Mouse (Mus musculus): Measurements from ENCODE around the gene Ctsh. TPM values are rescaled to one million over a fixed set of nuclear protein-coding genes. Genes with fewer than 3 reads are reported as not detected.
"Not testable (repeated sequence)": the region's sequence is repeated elsewhere in the genome, so short reads cannot be mapped to it uniquely, and the experiment has no call there.

The Ctsh gene
- polyA plus RNA-seq (2015; fragmentation: Nextera tagmentation; extraction: Ambion mirVana), result 65.4 and 66.0 TPM in 2 replicates

DNA sequence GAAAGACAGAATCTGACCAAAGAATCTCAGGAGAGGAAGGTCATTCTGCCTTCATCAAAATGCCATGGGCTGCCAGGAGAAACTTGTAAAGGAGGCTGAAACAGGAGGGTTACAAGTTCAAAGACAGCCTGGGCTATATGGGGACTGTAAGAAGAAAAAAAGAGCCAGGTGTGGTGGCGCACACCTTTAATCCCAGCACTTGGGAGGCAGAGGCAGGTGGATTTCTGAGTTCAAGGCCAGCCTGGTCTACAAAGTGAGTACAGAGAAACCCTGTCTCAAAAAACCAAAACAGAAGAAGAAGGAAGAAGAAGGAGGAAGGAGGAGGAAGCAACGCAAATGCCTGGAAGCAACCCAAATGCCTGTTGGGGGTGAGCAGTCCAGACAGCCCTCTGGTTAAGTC, at the start of gene Ctsh:
TSS of gene Ctsh (plus strand) at position 301 of the 400 bp plus-strand sequence.
- no peak for DNase-seq (ENCODE audit: low spot score)

DNA sequence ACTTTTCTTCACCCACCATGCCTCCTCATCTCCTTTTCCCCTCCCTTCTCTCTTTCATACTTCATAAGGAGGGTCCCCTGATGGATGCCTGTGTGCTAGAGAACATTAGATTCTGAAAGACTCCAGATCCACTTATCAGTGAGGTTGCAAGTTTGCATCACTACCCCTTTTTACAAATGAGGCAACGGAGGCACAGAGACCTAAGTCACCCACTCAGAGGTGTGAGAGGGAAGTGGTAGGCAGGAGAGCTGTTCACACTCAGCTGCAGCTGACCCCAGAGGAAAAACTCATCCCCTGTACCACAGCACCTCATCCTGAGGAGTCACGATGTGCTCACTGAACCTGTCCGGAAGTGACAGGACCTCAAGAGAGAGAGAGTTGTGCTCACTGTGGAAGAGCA, 47.5 kb upstream of the Ctsh start:
- no peak for DNase-seq (ENCODE audit: low spot score)

DNA sequence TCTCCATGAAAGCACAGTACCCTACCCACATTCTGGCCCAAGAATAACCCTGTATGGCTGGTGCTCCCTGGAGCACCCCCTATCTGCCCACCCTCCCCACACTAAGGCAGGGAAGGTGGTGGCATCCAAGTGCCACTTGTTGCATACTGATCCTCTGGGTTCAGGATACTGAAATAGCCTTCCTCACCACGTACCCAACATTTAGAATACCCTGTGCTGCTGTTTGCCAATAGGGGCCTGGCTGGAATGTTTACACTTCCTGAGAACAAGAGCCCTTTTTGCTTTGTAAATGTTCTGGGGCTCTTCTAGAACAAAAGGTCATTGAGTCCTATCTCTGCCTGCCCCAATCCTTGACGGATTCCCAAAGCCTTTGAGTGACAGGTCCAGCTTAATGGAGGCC, 46.9 kb upstream of the Ctsh start:
- no peak for DNase-seq (ENCODE audit: low spot score)

DNA sequence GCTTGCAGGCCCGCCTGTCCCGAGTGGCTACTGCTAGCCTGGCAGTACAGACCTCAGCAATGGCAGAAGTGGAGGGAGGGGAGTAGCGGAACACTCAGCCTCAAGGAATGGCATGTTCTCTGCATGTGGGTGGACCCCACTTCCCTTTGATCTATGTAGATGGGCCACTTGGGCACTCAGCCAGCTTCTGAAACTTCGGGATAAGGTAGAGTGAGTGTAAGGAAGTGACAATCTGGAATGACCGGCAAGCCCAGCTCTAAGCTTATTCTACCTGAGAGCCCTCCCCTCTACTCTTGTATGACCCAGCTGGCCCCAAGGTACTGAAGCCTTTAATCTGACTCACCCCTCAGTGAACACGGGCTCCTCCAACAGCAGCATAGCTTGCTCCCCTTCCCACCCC, 45.8 kb upstream of the Ctsh start:
- no peak for DNase-seq (ENCODE audit: low spot score)

DNA sequence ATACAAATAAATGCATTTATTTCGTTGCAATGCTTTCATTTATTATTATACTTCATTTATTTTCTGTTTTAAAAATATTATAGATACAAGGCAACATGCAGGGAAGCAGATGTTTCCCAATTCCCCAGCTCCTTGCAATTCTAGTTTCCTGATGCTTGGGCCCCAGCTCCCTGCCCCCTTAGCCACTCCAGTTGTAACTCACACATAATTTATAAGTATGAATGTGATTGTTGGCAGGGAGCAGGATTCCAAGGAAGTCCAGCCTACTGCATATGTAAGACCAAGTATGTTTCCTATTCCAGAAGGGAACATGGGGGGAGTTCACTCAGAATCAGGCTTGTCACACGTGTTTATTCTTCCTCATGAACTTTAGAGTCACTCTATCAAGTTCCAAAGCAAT, 42.1 kb upstream of the Ctsh start:
- no peak for DNase-seq (ENCODE audit: low spot score)

DNA sequence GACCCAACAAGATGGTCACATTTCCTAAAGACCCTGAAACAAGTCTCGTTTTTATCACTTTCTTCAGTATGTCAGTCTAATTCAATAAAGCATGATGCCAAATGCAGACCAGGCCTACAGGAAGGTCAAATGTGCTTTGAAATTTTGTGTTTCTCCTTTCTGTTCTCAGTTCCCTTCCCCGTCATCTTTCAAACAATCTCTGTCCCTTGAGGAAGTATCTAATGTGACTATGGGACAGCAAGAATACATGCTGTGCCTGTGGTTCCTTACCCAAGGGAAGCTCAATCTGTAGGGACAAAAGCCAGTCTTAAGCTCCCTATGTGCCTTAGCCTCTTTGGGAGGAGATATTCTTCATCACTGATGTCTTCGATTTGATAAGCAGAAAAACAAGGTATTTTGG, 39.3 kb upstream of the Ctsh start:
- DNase-seq (ENCODE audit: low spot score), result no peak

- no peak for DNase-seq (ENCODE audit: low spot score)
Measured at GRCm38 (mm10) chr9:90016204-90016603, 37.7 kb upstream of the Ctsh start.

GRCm38 (mm10) chr9:90020866-90021265, 33.1 kb upstream of the Ctsh start:
- no peak for DNase-seq (ENCODE audit: low spot score)

DNA sequence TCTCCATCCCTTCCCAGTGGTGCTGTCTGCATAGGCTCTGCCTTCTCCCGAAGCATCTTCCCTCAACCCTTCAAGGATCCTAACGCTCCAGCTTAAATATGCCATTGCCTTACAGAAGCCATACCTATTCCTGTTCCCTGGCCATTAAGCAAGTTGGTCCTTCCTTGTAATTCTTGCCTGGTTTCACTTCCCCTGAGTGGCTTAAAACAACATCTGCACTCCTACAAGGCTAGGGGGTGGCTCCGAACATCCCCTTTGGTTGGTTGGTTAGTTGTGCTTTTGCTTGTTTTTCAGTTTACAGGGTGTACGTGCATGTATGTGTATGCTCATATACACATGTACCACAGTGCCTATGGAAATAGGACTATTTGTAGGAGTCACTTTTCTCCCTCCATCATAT, 32.5 kb upstream of the Ctsh start:
- DNase-seq (ENCODE audit: low spot score), result no peak

DNA sequence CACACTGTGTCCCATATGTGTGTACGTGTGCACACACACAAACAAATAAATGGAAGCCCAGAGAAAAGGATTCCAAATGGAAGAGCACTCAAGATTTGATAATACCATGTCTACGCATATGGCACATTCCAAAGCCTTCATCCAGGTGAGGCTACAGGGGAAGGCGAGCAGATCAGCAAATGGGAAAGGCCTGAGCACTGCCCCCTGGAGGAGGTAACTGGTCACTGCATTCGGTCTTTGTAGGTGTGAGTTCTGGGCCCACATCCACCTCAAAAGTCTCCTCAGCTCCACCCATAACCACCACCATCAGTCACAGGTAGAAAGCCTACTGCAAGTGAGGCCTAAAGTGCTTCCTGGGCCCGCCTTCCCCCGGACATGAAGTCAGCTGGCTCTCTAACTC, 26.2 kb upstream of the Ctsh start:
- no peak for DNase-seq (ENCODE audit: low spot score)

- no peak for DNase-seq (ENCODE audit: low spot score)
Measured at GRCm38 (mm10) chr9:90033922-90034321, 20.0 kb upstream of the Ctsh start.

GRCm38 (mm10) chr9:90035168-90035567, 18.8 kb upstream of the Ctsh start:
- no peak for DNase-seq (ENCODE audit: low spot score)

GRCm38 (mm10) chr9:90035794-90036193, 18.2 kb upstream of the Ctsh start:
- DNase-seq (ENCODE audit: low spot score), result no peak

DNA sequence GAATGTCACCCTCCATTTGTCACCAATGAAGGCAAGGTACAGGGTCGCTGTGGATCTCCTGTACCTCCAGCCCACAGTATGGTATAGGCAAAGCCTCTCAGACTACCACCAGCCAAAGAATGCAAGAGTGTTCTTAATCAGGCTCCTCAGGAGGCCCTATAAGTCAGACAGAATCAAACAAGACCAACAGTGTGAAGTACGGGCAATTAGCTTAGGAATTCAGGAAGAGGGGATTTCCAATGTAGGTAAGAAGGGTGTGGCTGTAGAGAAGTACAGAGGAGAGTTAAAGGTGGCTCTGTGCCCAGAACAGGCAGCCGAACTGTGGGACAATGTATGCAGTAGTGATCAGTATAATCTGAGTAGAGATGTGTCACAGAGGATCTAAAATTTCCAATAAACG, 17.6 kb upstream of the Ctsh start:
- no peak for DNase-seq (ENCODE audit: low spot score)

DNA sequence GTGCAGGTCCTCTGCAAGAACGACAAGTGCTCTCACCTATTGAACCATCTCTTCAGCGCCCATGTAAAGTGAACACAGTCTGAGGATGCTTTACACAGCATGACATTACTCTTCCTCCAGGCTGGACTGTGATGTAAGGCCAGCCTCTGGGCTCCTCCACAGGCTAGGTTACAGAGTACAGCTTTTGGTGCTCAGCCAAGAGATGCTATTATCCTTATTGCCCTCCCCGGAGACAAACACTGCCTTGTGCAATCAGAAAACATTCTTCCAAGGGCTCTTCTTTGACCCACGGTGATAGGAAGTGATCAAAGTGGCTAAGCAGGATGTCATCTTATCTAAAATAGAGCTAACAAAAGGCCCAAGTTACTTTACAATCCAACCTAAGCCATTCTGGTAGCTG, 15.4 kb upstream of the Ctsh start:
- DNase-seq (ENCODE audit: low spot score), result no peak

DNA sequence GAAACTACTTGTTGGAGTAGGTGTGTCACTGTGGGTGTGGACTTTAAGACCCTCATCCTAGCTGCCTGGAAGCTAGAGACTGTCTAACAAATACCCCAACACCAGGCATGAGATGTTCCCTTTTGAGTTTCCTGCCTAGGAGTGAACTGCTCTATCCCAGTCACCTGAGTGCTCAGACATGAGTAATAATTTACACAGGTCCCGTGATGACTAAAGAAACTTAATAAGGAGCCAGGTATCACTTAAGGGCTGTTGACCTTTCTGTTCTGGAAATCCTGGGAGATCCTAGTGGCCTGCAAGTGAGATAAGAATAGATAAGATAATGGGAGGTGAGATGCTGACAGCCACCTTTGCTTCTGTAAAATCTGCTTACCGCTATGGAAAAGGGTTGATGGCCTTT, 13.0 kb upstream of the Ctsh start:
- DNase-seq (ENCODE audit: low spot score), result no peak

DNA sequence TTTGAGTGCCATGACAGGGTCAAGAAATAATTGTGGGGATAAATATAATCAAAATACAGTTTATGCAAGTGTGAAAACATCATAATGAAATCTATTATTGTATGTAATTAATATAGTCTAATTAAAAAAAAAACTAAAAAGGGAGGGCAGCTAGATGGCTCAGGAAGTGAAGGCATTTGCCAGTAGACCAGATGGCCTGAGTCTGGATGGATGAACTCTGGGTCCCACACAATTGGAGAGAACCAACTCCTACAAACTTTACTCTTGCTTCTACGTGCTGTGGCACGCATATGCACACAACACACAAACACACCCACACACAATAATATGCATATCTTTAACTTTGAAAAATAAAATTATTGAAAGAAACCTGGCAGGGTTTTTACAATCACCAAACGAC, 12.4 kb upstream of the Ctsh start:
- DNase-seq (ENCODE audit: low spot score), result no peak

- DNase-seq (ENCODE audit: low spot score), result not testable (repeated sequence)
Measured at GRCm38 (mm10) chr9:90042906-90043305, 11.0 kb upstream of the Ctsh start.

- DNase-seq (ENCODE audit: low spot score), result no peak
Measured at GRCm38 (mm10) chr9:90045191-90045590, 8.8 kb upstream of the Ctsh start.

DNA sequence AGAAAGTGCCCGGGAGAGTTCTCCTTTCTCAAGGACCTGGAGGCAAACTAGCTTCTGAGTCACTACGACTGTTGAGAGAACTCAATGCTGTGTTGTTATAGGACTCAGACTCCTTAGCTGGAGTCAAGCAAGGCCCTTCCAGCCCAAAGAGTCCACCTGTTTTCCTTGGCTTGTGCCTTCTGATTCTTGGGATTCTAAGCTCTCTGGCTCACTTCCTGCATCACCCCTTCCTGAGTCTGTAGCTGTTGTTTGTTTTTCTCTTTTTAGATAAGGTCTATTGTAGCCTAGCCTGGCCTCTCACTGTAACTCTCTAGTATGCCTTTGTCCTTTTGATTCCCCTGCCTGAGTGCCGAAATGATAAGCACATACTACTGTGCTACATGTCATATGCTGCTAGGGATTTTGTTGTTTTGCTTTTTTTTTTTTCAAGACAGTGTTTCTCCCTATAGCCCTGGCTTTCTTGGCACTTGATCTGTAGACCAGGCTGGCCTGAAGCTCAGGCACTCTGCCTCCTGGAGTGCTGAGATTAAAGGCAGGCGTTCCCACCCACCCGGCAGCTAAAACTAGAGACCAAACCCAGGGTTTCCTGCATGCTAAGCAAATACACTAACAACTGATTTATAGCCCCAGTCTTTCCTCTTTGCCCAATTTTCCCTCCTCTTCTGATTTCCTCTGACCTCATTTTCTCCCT, 5.9 kb upstream of the Ctsh start:
- DNase-seq (ENCODE audit: low spot score), result no peak

- DNase-seq (ENCODE audit: low spot score), result no peak
Measured at GRCm38 (mm10) chr9:90054371-90055145, 606 bp downstream of the Ctsh start.

DNA sequence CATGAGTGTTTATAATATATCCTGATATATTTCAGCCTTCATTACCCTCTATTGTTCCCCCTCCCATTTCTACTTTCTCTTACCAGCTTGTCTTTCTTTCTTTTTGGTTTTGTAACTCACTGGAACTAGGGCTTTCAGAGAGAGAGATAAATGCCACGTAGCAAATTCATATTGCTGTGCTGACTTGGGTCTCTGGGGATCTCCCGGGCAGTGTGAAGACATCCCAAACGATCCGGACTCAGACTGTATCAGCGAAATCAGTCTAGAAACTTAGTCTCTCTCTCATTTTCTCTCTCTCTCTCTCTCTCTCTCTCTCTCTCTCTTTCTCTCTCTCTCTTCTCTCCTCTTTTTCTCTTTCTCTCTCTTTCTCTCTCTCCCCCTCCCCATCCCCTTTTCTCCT, 1.5 kb downstream of the Ctsh start:
- no peak for DNase-seq (ENCODE audit: low spot score)

GRCm38 (mm10) chr9:90055911-90056310, 2.0 kb downstream of the Ctsh start:
- DNase-seq (ENCODE audit: low spot score), result no peak

Measured in thymus, postnatal 0 days (tissue).